Mouse (Mus musculus) inflammation-experienced regulatory T-cells (primary cell): Measurements from ENCODE around the gene Smok3b. TPM values are rescaled to one million over a fixed set of nuclear protein-coding genes. Genes with fewer than 3 reads are reported as not detected.

Source experiments
- polyA plus RNA-seq, 2 experiments: library from polyadenylated mRNA; unstranded; fragments of 100-300 nt; shearing (Covaris generic); gene quantifications; one replicate each; pipeline ENCODE4 v1.2.1; 2017

The Smok3b gene
- 1 to 10 TPM in 1 of 2 experiments, not detected in 1; 7.7 TPM for polyA plus RNA-seq

DNA sequence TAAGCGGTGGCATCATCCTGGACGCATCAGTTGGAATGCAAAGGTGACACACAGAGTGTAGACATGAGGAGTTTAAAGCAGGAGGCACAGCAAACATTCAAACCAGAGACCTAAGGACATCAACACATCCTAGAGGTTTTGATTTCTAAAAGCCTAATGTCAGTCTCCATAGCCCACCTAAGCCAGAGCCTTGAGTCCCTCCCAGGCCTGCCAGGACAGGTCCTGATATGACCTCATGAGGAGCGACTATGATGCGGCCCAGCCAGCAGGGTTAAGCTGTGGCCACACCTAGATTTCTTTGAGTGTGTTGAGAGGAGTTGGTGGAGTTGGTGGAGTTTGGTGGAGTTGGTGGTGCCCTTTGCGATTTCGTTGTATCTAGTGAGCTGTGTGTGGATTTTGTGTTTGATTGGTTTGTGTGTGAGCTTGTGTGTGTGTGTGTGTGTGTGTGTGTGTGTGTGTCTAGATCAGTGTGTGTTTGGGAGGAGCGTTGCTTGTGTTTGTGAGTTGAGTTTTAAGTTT is at the start of gene Smok3b, which contains the start of gene Smok3a:
TSS of gene Smok3b (plus strand) at position 469 of the 519 bp plus-strand sequence.
TSS of gene Smok3a (plus strand) at position 301 of the 519 bp plus-strand sequence.

DNA sequence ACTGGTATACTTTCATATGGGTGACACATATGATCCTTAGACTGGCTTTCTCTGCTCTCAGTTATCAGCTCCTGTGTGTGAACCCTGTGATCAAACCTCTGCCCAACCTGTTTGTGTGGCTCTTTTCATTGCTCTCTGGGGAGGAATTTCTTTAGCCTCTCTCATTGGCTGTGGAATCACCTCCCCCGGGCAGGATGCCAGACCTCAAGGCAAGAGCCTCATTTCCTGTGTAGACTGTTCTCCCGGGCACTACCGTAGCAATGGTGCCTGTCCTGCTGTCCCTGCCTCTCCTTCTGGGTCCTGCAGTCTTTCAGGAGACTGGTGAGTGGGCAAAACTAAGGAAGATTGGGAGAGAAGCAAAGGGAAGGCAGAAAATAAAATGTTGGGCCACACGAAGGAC is 39.9 kb upstream of the Smok3b start, which contains the start of gene Azgp1:
TSS of gene Azgp1 (plus strand) at position 221 of the 400 bp plus-strand sequence.

DNA sequence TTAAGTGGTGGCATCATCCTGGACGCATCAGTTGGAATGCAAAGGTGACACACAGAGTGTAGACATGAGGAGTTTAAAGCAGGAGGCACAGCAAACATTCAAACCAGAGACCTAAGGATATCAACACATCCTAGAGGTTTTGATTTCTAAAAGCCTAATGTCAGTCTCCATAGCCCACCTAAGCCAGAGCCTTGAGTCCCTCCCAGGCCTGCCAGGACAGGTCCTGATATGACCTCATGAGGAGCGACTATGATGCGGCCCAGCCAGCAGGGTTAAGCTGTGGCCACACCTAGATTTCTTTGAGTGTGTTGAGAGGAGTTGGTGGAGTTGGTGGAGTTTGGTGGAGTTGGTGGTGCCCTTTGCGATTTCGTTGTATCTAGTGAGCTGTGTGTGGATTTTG is 31.7 kb downstream of the Smok3b start, which contains the start of gene Smok3c:
TSS of gene Smok3c (plus strand) at position 301 of the 400 bp plus-strand sequence.

DNA sequence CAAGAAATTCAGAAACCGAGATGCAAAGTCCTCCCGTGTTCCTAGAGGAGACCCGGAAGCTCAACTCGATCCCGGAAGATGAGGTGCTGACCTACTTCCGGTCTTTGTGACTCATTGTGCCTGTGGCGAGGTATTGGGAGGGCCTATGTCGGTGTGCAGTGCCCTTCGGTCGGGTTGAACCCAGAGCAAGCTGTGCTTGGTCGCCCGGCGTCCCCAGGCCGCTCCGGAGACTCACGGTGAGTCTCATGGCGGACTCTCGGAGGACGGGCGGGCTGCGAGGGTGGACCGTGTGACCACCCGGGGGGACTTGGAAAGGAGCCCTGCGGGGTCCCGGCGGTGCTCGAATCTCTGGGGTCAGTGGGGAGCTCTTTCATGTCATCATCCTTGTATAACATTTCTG is 63.8 kb downstream of the Smok3b start, which contains the start of gene Zkscan1:
TSS of gene Zkscan1 (plus strand) at position 89 of the 400 bp plus-strand sequence.

Other genes starting within 250 kb of the Smok3b start
- gene Ppp1r35, start 242.6 kb upstream of the Smok3b start, polyA plus RNA-seq: 100 to 1,000 TPM; 101 to 106 TPM
- gene Mepce, start 233.8 kb upstream of the Smok3b start, polyA plus RNA-seq: 10 to 100 TPM; 34.7 to 39.4 TPM
- 10 to 100 TPM; 10.4 to 23.8 TPM for gene Zcwpw1, start 233.6 kb upstream of the Smok3b start, polyA plus RNA-seq
- 1 to 10 TPM in 1 of 2 experiments, under 1 TPM in 1; 0.36 to 4.3 TPM for gene Pilra, start 185.1 kb upstream of the Smok3b start, polyA plus RNA-seq
- under 1 TPM in 1 of 2 experiments, not detected in 1; 0.56 TPM for gene Pilrb1, start 163.3 kb upstream of the Smok3b start, polyA plus RNA-seq
- gene Pilrb2, start 149.6 kb upstream of the Smok3b start, polyA plus RNA-seq: 1 to 10 TPM in 1 of 2 experiments, not detected in 1; 6.5 TPM
- 1 to 10 TPM in 1 of 2 experiments, under 1 TPM in 1; 0.11 to 1.0 TPM for gene Cyp3a13, start 99.8 kb upstream of the Smok3b start, polyA plus RNA-seq
- under 1 TPM in 1 of 2 experiments, not detected in 1; 0.04 TPM for gene Gjc3, start 58.3 kb upstream of the Smok3b start, polyA plus RNA-seq
- 1 to 10 TPM in 1 of 2 experiments, under 1 TPM in 1; 0.23 to 1.0 TPM for gene Azgp1, start 39.9 kb upstream of the Smok3b start, polyA plus RNA-seq
- 1 to 10 TPM in 1 of 2 experiments, under 1 TPM in 1; 0.11 to 2.1 TPM for gene Smok3a, start 168 bp upstream of the Smok3b start, polyA plus RNA-seq
- 1 to 10 TPM in 1 of 2 experiments, under 1 TPM in 1; 0.35 to 2.9 TPM for gene Smok3c, start 31.8 kb downstream of the Smok3b start, polyA plus RNA-seq
- 10 to 100 TPM; 11.9 to 14.3 TPM for gene Zkscan1, start 63.7 kb downstream of the Smok3b start, polyA plus RNA-seq
- gene Zscan21, start 95.5 kb downstream of the Smok3b start, polyA plus RNA-seq: 10 to 100 TPM; 23.1 to 27.3 TPM
- 10 to 100 TPM; 21.3 to 26.4 TPM for gene Zfp113, start 134.3 kb downstream of the Smok3b start, polyA plus RNA-seq
- gene Cops6, start 139.6 kb downstream of the Smok3b start, polyA plus RNA-seq: 100 to 1,000 TPM; 183 to 192 TPM
- 1 to 10 TPM; 8.1 to 8.7 TPM for gene Ap4m1, start 150.6 kb downstream of the Smok3b start, polyA plus RNA-seq
- 10 to 100 TPM; 57.4 to 74.1 TPM for gene Mcm7, start 151.0 kb downstream of the Smok3b start, polyA plus RNA-seq
- 10 to 100 TPM; 44.9 to 56.9 TPM for gene Taf6, start 166.0 kb downstream of the Smok3b start, polyA plus RNA-seq
- 10 to 100 TPM; 17.3 to 20.4 TPM for gene Cnpy4, start 166.1 kb downstream of the Smok3b start, polyA plus RNA-seq
- gene Mblac1, start 172.9 kb downstream of the Smok3b start, polyA plus RNA-seq: under 1 TPM; 0.93 to 0.99 TPM
- 1 to 10 TPM in 1 of 2 experiments, under 1 TPM in 1; 0.49 to 1.4 TPM for gene Nxpe5, start 204.5 kb downstream of the Smok3b start, polyA plus RNA-seq
- 100 to 1,000 TPM in 1 of 2 experiments, 10 to 100 TPM in 1; 61.4 to 105 TPM for gene Lamtor4, start 234.1 kb downstream of the Smok3b start, polyA plus RNA-seq
- 10 to 100 TPM; 35.3 to 42.7 TPM for gene BC037034, start 242.6 kb downstream of the Smok3b start, polyA plus RNA-seq